Mouse (Mus musculus) WW6 (cell line): ENCODE measurements around the gene Gm28870.
"Not testable (repeated sequence)": the region's sequence is repeated elsewhere in the genome, so short reads cannot be mapped to it uniquely, and the experiment has no call there.

Experiments used
- DNase-seq: peaks from one replicate; pipeline ENCODE4 v3.0.0-alpha.2; 2013; ENCODE audit warnings: low read depth, low spot score

Gene Gm28870

DNA sequence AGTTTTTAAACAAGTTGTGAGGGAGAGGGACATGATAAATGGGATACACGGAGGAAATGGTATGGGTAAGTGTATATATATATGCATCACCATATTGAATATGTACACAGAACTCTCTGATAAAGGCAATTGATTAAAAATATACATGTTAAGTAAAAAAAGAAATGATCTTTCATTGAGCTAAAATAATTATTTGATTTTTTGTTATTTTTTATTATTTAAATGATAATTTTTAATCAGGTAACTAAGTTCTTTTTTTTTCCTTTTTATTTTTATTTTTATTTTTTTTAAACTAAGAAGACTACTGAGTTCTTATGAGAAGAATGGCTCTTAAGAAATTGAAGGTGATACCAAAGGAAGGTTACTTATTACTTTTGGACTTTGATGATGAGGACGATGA is at the start of gene Gm28870:
TSS of gene Gm28870 (plus strand) at position 301 of the 400 bp plus-strand sequence.
- DNase-seq, result not testable (repeated sequence)
